Mouse (Mus musculus): Measurements from ENCODE around the gene Fars2.

The Fars2 gene

DNA sequence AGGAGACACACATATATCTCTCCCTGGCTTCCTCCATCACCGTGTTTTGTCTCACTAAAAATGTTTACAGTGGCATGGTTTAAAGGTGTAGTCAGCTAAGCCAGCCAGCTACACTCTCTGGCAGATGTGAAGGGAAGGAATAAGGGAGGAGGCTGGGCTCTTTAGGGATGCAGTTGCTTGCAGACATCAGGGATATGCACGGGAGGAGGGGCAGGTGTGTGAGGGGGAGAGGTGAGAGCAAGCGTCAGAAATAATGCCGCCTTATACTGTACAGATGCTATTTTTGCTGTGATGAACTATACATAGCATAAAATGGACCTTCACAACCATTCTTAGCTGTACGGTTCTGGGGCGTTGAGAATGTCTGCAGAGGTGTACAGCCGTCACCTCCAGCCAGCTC, 467.0 kb downstream of the Fars2 start:
- DNase-seq = no peak

- no peak for DNase-seq
Measured at GRCm38 (mm10) chr13:36589092-36589491, 471.9 kb downstream of the Fars2 start.

GRCm38 (mm10) chr13:36592291-36592690, 475.1 kb downstream of the Fars2 start:
- no peak for DNase-seq

DNA sequence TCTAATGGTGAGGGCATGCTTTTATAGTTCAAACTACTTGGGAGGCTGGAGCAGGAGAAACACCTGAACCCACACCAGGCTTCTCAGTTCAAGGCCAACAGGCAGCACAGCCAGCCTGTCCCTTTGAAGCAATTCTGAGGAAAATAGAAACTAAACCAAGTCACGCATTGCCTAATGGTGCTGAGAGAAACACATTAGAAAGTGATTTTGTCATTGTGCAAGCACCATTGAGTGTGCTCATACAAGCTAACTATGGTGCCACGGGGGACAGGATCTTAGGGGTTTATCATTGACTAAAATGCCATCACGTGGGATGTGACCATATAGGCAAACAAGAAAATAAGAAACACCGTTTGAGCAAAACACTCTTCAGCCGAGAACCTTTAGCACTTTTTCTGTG, 489.5 kb downstream of the Fars2 start:
- DNase-seq = no peak

GRCm38 (mm10) chr13:36607871-36608270, 490.7 kb downstream of the Fars2 start:
- DNase-seq = peak; percentile 76 to 88

- peak; percentile 70 to 82 for DNase-seq
Measured at GRCm38 (mm10) chr13:36610426-36610825, 493.2 kb downstream of the Fars2 start.

GRCm38 (mm10) chr13:36612785-36613750, 495.9 kb downstream of the Fars2 start:
- no peak for DNase-seq

GRCm38 (mm10) chr13:36620498-36621332, 503.5 kb downstream of the Fars2 start:
- DNase-seq = peak; percentile 20 to 52

DNA sequence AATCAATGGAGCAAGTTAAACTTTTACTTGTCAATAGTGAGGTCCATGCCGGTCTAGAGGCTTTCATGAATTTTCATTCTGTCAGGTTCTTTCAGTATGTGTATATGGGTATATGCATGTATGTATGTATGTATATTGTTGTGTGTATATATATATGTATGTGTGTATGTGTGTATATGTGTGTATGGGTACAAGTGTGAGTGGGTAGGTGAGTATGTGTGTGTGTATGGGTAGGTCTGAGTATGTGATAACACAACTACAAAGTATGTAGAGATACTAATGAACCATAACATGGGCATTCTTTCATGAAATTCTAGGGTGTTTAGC, 504.1 kb downstream of the Fars2 start:
- DNase-seq = no peak

- DNase-seq = no peak
Measured at GRCm38 (mm10) chr13:36623556-36623955, 506.3 kb downstream of the Fars2 start.

DNA sequence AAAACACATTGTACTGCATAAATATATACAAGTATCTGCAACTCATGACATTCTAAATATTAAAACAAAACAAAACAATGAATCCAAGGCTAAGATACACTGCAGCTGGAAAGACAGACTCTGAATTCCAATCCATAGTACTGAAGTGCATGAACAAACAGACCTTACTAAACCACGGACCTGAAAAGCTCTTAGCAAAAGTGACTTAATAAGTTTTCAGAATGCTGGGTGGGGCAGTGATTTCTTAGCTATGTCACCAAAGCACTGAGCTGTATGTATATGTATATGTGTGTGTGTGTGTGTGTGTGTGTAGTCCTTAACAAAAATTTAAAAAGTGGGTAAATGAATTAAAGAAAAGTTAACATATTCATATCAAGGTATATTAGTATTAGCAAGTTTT, 511.9 kb downstream of the Fars2 start:
- no peak for DNase-seq

DNA sequence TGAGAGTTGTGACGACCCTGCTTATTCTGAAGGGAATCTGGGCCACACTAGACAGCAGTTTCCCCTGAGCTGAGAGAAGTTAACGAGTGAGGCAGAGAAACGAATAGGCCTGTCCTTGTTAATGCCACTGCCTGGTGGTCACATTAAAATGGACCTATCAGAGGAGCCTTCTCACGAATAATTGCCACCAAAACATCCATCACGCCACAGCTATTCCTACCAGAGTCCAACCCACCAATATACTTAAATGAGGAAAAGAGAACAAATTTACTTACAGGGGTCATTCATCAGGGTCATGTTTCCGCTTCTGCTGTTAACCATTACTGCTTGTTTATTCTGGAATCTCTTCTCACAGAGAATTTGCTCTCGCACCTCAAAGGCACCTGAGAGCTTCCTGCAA, 531.0 kb downstream of the Fars2 start:
- no peak for DNase-seq

DNA sequence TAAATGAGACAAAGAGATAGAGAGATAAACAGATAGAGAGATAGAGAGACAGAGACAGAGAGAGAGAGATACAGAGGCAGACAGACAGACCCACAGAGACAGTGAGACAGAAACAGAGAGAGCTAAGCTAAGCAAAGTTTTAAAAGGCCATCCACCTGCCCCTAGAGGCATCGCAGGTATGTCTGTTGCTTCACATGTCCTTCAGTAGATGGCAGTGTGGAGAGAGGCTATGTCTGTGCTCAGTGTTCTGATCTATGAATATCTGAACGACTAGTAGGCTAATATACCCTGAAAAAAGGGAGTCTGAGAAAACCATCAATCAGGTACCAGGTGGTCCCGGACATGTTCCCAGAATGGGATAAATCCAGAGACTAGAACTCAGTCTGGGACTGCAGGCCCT, 537.0 kb downstream of the Fars2 start:
- no peak for DNase-seq

- no peak for DNase-seq
Measured at GRCm38 (mm10) chr13:36679345-36679744, 562.1 kb downstream of the Fars2 start.

DNA sequence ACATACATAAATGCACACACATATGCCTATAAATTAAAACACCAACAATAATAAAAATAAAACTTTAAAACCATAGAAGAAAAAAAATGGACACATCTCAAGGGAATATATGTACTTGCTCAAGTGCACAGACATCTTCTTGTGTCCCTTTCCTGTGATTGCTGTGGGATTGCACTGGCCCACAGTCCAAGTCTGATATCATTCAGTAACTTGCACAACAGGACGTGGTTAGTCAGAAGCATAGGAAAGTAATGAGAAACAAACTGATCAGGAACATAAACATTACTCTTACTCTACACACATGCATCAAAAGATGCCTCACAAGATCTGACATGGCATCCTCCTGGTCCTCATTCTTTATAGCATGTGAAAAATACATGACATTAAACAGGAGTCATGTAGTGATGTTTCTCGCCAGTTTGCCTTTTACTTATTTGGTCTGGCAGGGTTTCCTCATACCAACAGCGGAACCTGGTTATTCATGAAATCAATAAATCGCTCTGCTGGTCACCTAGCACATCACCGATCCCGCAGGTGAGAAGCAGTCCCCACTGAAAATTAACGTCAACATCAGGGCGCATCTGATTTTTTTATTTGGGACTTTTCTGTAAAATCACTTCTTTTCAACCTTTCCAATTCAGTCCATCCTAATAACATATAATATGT, 563.6 kb downstream of the Fars2 start:
- no peak for DNase-seq

- no peak for DNase-seq
Measured at GRCm38 (mm10) chr13:36683581-36683980, 566.4 kb downstream of the Fars2 start.

GRCm38 (mm10) chr13:36695516-36696201, 578.4 kb downstream of the Fars2 start:
- peak; percentile 11 to 61 for DNase-seq

- peak; percentile 6 to 46 for DNase-seq
Measured at GRCm38 (mm10) chr13:36696351-36696771, 579.1 kb downstream of the Fars2 start.

GRCm38 (mm10) chr13:36707088-36707690, 590.0 kb downstream of the Fars2 start:
- DNase-seq = no peak

- no peak for DNase-seq
Measured at GRCm38 (mm10) chr13:36714101-36714500, 596.9 kb downstream of the Fars2 start.

GRCm38 (mm10) chr13:36716708-36717107, 599.5 kb downstream of the Fars2 start:
- no peak for DNase-seq

DNA sequence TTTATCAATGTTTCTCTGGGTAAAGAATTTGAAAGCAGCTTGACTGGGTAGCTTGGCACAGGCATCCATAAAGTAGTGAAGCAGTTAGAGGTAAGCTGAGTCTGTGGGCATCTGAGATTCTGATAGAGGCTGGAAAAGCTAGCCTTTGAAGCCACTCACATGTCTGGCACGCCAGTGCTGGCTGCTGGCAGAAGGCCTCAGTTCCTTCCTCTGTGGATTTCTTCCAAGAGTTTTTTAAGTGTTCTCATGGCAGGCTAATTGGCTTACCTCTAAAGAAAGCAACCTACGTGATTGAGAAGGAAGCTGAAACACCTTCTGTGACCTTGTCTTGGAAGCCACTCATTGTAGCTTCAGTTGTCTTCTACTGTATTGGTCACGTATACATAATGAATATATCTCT, 600.2 kb downstream of the Fars2 start:
- no peak for DNase-seq

Data from kidney, postnatal 25 days (tissue).